Mouse (Mus musculus) layer of hippocampus, adult 2 months (tissue): Measurements from ENCODE around the gene Gm47841. TPM values are rescaled to one million over a fixed set of nuclear protein-coding genes. Genes with fewer than 3 reads are reported as not detected.

ENCODE experiments used
- DNase-seq, 2 experiments: peaks; one replicate each; pipeline ENCODE4 v3.0.0; 2022; ENCODE audit warnings: low spot score in 2 of 2
- H3K27ac ChIP-seq: fragments of 200-600 bp; 2 replicates; pipeline ENCODE4 v1.8.1; 2022
- H3K4me3 ChIP-seq: fragments of 200-600 bp; 2 replicates; pipeline ENCODE4 v1.8.1; 2022; ENCODE audit warnings: mild to moderate bottlenecking
- CTCF ChIP-seq: fragments of 200-600 bp; conservative IDR thresholded peaks from 2 replicates; pipeline ENCODE4 v1.8.1; 2022; ENCODE audit warnings: antibody characterized with exemption, mild to moderate bottlenecking, moderate library complexity
- total RNA-seq, 2 experiments: library from RNA; stranded (reverse); gene quantifications; 2 replicates each; pipeline ENCODE4 v1.2.3; 2021

The Gm47841 gene
- total RNA-seq, 2 experiments from 2014 or later, result not detected

DNA sequence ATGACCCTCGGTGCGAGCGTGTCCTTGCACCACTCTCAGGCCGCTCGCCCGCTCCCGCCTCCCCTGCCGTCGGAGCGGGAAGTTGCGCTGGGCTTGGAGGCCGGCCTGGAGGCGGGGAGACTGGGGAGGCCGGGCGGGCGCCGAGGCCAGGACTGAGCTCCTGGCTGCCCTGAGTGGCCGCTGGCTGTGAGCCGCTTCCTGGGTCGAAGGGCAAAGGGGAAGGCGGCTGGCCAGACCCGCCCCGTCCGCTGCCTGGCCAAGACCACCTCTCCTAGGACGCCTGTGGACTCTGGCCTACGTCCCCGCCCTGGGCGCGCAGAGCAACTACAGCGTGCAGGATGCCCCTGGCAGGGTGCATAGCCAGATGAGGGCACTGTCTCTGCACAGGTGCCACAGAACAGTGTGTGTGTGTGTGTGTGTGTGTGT is 31.5 kb upstream of the Gm47841 start:
- DNase-seq, result peak; percentile 58 to 60
- peak; percentile 42 for TF ChIP-seq CTCF
- peak overlapping the region; percentile 67; the same call in 1 of the 2 replicates for H3K27ac ChIP-seq
- peak overlapping the region; percentile 60 for H3K4me3 ChIP-seq

DNA sequence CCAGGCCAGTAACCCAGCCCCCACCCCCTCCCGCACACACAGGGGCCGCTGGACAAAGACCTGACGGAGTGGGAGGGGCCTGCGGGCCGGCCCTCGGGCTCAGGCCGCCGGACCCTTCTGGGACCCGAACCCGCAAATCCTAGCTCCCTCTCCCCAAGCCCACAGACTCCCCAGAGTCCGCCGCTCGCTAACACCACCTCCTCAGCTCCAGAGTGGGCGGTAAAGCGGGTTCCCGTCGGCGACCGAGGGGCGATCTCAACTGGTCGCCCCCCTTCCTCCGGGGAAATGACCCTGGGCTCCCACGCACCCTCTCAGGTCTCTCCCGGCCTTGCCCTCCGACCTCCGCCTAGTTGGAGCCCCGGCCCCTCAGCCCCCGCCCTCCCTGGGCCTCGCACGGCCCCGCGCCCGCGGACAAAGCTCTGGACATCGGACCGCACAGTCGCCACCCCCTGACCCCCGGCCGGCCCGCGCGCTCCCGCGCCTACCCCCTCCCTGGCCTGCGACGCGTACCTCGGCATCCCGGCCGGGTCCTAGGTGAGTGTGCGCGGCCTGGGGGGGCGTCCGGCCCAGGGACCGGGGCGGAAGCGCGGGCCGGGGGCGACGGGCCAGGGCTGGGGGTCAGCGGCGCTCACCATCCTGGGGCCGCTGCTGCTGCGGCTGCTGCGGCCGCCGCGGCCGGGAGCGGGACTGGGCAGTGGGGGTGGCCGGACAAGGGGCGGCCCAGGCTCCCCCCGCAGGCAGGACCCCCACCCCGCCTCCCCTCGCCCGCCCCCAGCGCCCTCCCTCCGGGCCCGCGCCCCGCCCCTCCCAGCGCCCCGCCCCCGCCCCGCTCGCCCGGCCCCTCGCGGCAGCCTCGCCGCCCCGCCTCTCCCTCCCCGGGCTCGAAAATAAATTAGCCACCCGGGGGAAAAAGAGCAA is 30.9 kb upstream of the Gm47841 start, which contains the start of gene Fignl2:
TSS of gene Fignl2 (minus strand) at position 755 of the 918 bp plus-strand sequence.
- TF ChIP-seq CTCF, result no peak
- no peak for DNase-seq
- H3K4me3 ChIP-seq, result peak within 1 kb of the TSS; percentile 60
- H3K27ac ChIP-seq, result peak within 1 kb of the TSS; percentile 75

DNA sequence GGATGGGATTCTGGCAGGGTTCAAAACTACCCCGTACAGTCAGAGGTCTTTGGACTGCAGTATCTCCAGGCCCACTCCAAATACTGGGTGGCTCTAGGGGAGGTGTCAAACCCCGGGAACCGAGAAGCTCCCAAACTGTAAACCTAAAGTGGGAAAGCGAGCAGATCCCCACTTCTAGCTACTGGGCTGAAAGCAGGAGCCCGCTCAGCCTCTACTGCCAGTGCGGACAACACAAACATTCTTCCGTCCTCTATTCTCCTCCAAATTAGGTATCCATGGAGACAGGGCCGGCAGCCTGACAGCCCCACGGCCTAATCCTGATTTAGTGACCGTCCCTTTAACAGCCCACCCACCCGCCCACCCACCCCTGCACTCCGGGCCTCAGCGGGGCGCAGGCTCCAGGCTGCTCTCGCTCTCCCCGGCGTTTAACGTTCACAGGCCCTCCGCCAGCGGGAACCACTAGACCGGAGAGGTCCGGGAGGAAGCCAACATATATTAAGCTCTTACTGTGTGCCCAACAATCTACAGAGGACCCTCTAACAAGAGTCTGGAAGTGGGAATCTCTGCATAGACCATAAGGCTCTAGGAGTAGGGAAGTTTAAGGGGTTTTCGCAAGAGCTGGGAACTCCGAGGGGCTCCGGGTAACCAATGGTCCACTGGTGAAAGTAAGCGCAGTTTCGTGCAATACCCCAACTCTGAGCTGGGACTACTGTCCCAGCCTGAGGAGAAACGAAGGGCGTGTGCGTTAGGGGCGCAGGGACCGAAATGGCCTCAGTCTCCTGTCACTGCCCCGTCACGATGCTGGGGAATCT is 30.0 kb upstream of the Gm47841 start:
- TF ChIP-seq CTCF, result no peak
- peak overlapping the region; percentile 60 for H3K4me3 ChIP-seq
- DNase-seq, result no peak
- peak overlapping the region; percentile 75 for H3K27ac ChIP-seq

GRCm38 (mm10) chr15:101076071-101077000 is 29.1 kb upstream of the Gm47841 start:
- no peak for DNase-seq
- no peak for TF ChIP-seq CTCF
- Histone ChIP-seq H3K27ac (peak overlapping the region; percentile 75; the same call in 1 of the 2 replicates), H3K4me3 (peak overlapping the region; percentile 60)

GRCm38 (mm10) chr15:101075656-101076055 is 28.5 kb upstream of the Gm47841 start:
- no peak overlapping the region for H3K4me3 ChIP-seq
- TF ChIP-seq CTCF, result no peak
- H3K27ac ChIP-seq, result no peak overlapping the region
- DNase-seq, result no peak

DNA sequence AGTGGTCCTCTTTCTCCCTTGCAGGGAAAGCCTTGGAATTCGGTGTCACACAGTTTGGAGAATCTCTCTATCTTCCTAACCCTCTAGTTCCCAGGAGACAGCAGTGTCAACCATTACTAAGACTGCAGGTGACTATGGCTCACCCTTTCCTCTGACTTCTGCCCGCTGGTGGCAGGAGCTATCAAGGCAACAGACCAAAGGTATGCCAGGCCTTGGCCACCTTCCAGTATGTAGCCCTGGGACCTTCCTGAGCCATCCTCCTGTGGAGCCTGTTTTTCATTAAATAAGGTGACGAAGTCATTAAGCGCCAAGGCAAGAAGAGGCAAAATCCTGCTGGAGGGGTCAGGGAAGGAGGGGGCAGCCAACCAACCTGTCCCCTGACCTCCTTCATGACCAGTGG is 28.0 kb upstream of the Gm47841 start:
- H3K4me3 ChIP-seq, result no peak overlapping the region
- TF ChIP-seq CTCF, result no peak
- H3K27ac ChIP-seq, result no peak overlapping the region
- no peak for DNase-seq

DNA sequence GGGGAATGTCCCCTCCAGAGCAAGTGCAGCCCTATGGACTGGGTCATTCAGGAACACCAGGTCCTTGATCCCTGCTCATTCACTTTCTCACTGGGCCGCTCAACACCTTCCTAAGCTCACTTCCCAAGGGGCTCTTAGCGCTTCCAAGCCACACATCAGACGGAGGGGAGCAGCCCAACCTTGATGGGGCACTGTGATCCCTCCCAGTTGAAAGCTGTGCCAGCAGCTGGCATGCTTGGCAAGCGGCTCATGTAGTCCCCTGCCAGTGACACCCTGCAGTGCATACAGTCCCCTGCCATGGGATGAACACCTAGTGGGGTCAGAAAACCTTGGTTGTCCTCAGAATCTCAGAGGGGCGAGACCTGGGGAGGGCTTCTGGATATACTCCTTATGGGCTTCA is 26.9 kb upstream of the Gm47841 start:
- TF ChIP-seq CTCF, result no peak
- Histone ChIP-seq H3K4me3 (no peak overlapping the region), H3K27ac (no peak overlapping the region)
- no peak for DNase-seq

DNA sequence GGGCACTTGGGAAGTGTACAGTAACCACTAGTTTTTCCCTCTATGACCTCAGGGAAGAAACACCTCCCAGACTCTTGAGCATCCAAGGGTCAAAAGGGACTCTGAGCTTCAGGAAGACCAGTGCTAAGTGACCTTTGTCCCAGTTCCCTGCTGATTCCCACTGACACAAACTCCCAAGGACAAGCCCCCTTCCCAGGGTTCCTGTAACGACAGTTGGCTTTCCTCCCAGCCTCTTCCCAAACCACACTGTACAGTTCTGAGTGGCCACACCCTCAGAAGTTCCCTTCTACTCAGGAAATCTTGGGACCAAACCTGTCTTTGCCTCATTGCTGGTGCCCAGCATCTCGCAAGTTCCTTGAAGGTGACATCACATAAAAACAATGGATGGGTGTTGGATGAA is 25.5 kb upstream of the Gm47841 start:
- DNase-seq, result no peak
- Histone ChIP-seq H3K4me3 (no peak overlapping the region), H3K27ac (no peak overlapping the region)
- TF ChIP-seq CTCF, result no peak

GRCm38 (mm10) chr15:101070762-101071161 is 23.6 kb upstream of the Gm47841 start:
- no peak overlapping the region for H3K4me3 ChIP-seq
- no peak for DNase-seq
- no peak overlapping the region for H3K27ac ChIP-seq
- TF ChIP-seq CTCF, result no peak

- H3K4me3 ChIP-seq, result no peak overlapping the region
- no peak for TF ChIP-seq CTCF
- no peak overlapping the region for H3K27ac ChIP-seq
- DNase-seq, result no peak
These were observed 22.5 kb upstream of the Gm47841 start for GRCm38 (mm10) chr15:101069641-101070190.

- no peak for DNase-seq
- no peak for TF ChIP-seq CTCF
- Histone ChIP-seq H3K4me3 (no peak overlapping the region), H3K27ac (no peak overlapping the region)
These were observed 21.5 kb upstream of the Gm47841 start for GRCm38 (mm10) chr15:101068671-101069070.

- no peak for TF ChIP-seq CTCF
- DNase-seq, result no peak
These were observed 20.8 kb upstream of the Gm47841 start for GRCm38 (mm10) chr15:101068029-101068428.

More at GRCm38 (mm10) chr15:101068029-101068428, 20.8 kb upstream of the Gm47841 start:
- H3K4me3 ChIP-seq, result no peak overlapping the region
- H3K27ac ChIP-seq, result no peak overlapping the region
